Comparison of ENCODE assay signal across 19 mouse cellular contexts in the genomic region with DNA sequence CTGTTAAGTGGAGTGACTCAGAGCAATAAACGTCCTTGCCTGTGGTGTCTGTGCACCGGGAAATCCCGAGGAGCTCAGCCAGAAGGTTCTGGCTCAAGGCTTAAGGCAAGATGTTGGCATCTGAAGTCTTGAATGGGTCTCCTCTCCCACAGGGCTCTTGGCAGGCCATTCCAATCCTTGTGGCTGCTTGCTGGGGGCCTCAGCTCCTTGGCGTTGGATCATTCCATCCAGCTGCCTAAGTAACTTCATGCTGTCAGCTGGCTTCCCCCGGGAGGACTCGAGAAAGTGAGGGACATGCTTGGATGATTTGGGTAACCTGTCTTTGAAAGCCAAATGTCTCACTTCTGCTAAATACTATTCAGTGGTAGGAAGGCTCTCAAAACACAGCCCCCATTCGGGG.
A peak's percentile ranks its signal among the peaks of the same experiment; 100 is the strongest.
DNase-seq lines count a peak whose midpoint lies in the region; ATAC-seq and TF ChIP-seq lines count a peak whose summit lies in the region.
"Had no signal": no experiment of that assay in that cellular context is flagged by ENCODE, and none has a peak within 500 bp of the region (broad histone marks: within the 10 kb centered on the region; RNA-seq: fewer than 3 reads in every experiment).

No protein-coding gene starts in this region.

- 58% methylated on average over 7 of the region's 7 CpGs for WGBS in limb, embryonic 15.5 days
- 93% methylated on average over 7 of the region's 7 CpGs for WGBS in limb, embryonic 10.5 days

- TF ChIP-seq CTCF in Patski (IDR thresholded peaks at IDR 0.05), result no peak

- in situ Hi-C loops in Patski (cut with MboI; ENCODE audit: low pct_unique_long_range_greater_than_20kb), result loop anchor here (5.0 kb wide), 3 partner anchors 144 to 366 kb away; no protein-coding TSS in a partner anchor

- no peaks in the 10 kb centered on the region for H3K27me3 ChIP-seq in limb, embryonic 15.5 days
- H3K27me3 ChIP-seq in limb, embryonic 10.5 days (ENCODE audit: low read depth, poor library complexity, severe bottlenecking), result no peaks in the 10 kb centered on the region
- H3K27me3 ChIP-seq in Patski, result no peaks in the 10 kb centered on the region
- H3K27me3 ChIP-seq: limb, embryonic 13.5 days; megakaryocyte, embryonic 14.5 days; neural tube, embryonic 12.5 days had no signal

- H3K9ac ChIP-seq in limb, embryonic 15.5 days, result no peak overlapping the region
- H3K9ac ChIP-seq: hindbrain, embryonic 14.5 days; limb, embryonic 13.5 days; neural tube, embryonic 12.5 days had no signal

- no peak overlapping the region for H3K27ac ChIP-seq in limb, embryonic 15.5 days
- no peak overlapping the region; the same call in 1 of the 2 replicates for H3K27ac ChIP-seq in limb, embryonic 10.5 days
- H3K27ac ChIP-seq: hindbrain, embryonic 14.5 days; kidney, postnatal 0 days; left cerebral cortex, adult 2 months; limb, embryonic 13.5 days; neural tube, embryonic 12.5 days had no signal

- H3K4me3 ChIP-seq in limb, embryonic 15.5 days, result no peak overlapping the region
- no peak overlapping the region for H3K4me3 ChIP-seq in limb, embryonic 10.5 days
- H3K4me3 ChIP-seq: left cerebral cortex, adult 2 months; limb, embryonic 13.5 days; megakaryocyte, embryonic 14.5 days; neural tube, embryonic 12.5 days had no signal

- CTCF ChIA-PET in Patski (lab: Charles Lee), result interaction anchor here (1.0 to 1.4 kb wide), 2 partner anchors 21 to 223 kb away, joined by 3 read pairs; no protein-coding TSS in a partner anchor

- POLR2A ChIA-PET in Patski (lab: Charles Lee), result interaction anchor here (0.7 to 0.9 kb wide), 3 partner anchors 24 to 225 kb away, joined by 3 read pairs; partner anchors contain the start of gene Ackr3

- peaks cover 25% of the 10 kb centered on the region for H3K4me1 ChIP-seq in limb, embryonic 15.5 days
- H3K4me1 ChIP-seq in limb, embryonic 10.5 days, result peaks cover 44% of the 10 kb centered on the region
- H3K4me1 ChIP-seq: megakaryocyte, embryonic 14.5 days had no signal

- no peak overlapping the region for H3K4me2 ChIP-seq in limb, embryonic 15.5 days
- H3K4me2 ChIP-seq: heart, embryonic 11.5 days; hindbrain, embryonic 14.5 days; limb, embryonic 13.5 days; neural tube, embryonic 12.5 days had no signal

- 0 out of 2 replicates have a peak, but pooled peaks have one; percentile 31 for ATAC-seq in limb, embryonic 15.5 days (ENCODE audit: insufficient number of reproducible peaks, low FRiP score, low TSS enrichment, low read depth)
- ATAC-seq in Patski, result peak; percentile 54
- ATAC-seq: forebrain, embryonic 14.5 days; intestine, embryonic 16.5 days had no signal

- no peak for DNase-seq in limb, embryonic 10.5 days (ENCODE audit: low spot score)
- peak; percentile 6 for DNase-seq in ovary, adult 18-20 months (ENCODE audit: low spot score)
- no peak for DNase-seq in ovary, postnatal 10 days (ENCODE audit: low spot score)
- DNase-seq in Patski (ENCODE audit: low read depth, low spot score), result peak; percentile 94
- DNase-seq in skeletal muscle tissue, adult 2 months (ENCODE audit: low read depth, low spot score), result peak; percentile 52
- no peak for DNase-seq in right cerebral cortex, postnatal 4 days
- DNase-seq in left cerebral cortex, adult 18-20 months (ENCODE audit: low spot score in 2 of 2), result no peak
- DNase-seq: heart, postnatal 14 days; right cerebral cortex, postnatal 14 days had no signal

- no peaks in the 10 kb centered on the region for H3K36me3 ChIP-seq in limb, embryonic 15.5 days
- no peaks in the 10 kb centered on the region for H3K36me3 ChIP-seq in limb, embryonic 10.5 days
- H3K36me3 ChIP-seq: limb, embryonic 13.5 days; neural tube, embryonic 12.5 days had no signal

- H3K9me3 ChIP-seq in limb, embryonic 15.5 days, result no peaks in the 10 kb centered on the region
- H3K9me3 ChIP-seq in limb, embryonic 10.5 days (replicated peaks), result no peaks in the 10 kb centered on the region
- H3K9me3 ChIP-seq: limb, embryonic 13.5 days; neural tube, embryonic 12.5 days had no signal

Comparison
In these comparisons a context has a peak if more than half of its experiments do, and no peak if none do; other contexts are left out.
1. DNase-seq: peak in ovary, adult 18-20 months (single experiment), Patski (single experiment) and skeletal muscle tissue, adult 2 months (single experiment); none in limb, embryonic 10.5 days (single experiment), ovary, postnatal 10 days (single experiment), right cerebral cortex, postnatal 4 days (single experiment) and left cerebral cortex, adult 18-20 months (0 of 2).